Mouse (Mus musculus): ENCODE results near the gene Zfp410. TPM values are rescaled to one million over a fixed set of nuclear protein-coding genes. Genes with fewer than 3 reads are reported as not detected.

Zfp410 gene
- polyA plus RNA-seq, 1 experiment from 2014 or later: 62.5 TPM

DNA sequence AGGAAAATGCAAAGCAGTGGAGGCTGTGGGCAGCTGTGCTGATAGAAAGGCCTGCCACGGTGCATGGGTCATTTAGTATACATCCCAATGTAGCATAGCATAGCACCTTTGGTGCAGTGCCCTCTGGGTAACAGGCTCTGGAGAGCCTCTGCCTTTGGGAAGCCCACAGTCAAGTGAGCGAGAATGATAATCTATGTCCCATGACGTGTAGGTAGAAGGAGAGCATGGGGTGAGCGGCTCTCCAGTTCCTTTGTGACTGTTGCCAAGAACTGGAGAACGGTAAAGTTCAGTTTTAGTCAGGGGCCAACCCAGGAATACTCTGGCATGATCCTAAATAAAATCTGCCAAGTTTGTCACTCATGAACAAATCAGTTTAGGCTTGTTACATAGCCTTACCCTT, 55.0 kb downstream of the Zfp410 start:
- no peak overlapping the region for H3K9ac ChIP-seq

GRCm38 (mm10) chr12:84373831-84374481, 57.3 kb downstream of the Zfp410 start:
- Histone ChIP-seq H3K27me3 (ENCODE audit: control insufficient read depth, insufficient read depth, low read length) (no peaks in the 10 kb centered on the region), H3K4me2 (replicated peaks) (no peak overlapping the region), H3K36me3 (replicated peaks; ENCODE audit: control insufficient read depth, insufficient read depth) (peaks cover 79% of the 10 kb centered on the region), H3K9me3 (ENCODE audit: control insufficient read depth, low read length) (no peaks in the 10 kb centered on the region), H3K9ac (no peak overlapping the region), H3K27ac (no peak overlapping the region), H3K4me3 (replicated peaks; ENCODE audit: low read length) (no peak overlapping the region), H3K4me1 (replicated peaks; ENCODE audit: control insufficient read depth, insufficient read depth, low read length) (no peaks in the 10 kb centered on the region)
- DNase-seq (ENCODE audit: low spot score) (no peak), ATAC-seq (ENCODE audit: low FRiP score) (no peak)
- WGBS: 86% methylated on average over 6 of the region's 6 CpGs

More for the DNA sequence above, 55.0 kb downstream of the Zfp410 start:
- Histone ChIP-seq H3K27me3 (ENCODE audit: control insufficient read depth, insufficient read depth, low read length) (no peaks in the 10 kb centered on the region), H3K4me1 (replicated peaks; ENCODE audit: control insufficient read depth, insufficient read depth, low read length) (no peaks in the 10 kb centered on the region), H3K4me2 (replicated peaks) (no peak overlapping the region), H3K4me3 (replicated peaks; ENCODE audit: low read length) (no peak overlapping the region), H3K9me3 (ENCODE audit: control insufficient read depth, low read length) (no peaks in the 10 kb centered on the region), H3K36me3 (replicated peaks; ENCODE audit: control insufficient read depth, insufficient read depth) (peaks cover 90% of the 10 kb centered on the region), H3K27ac (no peak overlapping the region)
- DNase-seq (ENCODE audit: low spot score) (no peak), ATAC-seq (ENCODE audit: low FRiP score) (no peak)
- WGBS: 94% methylated on average over 5 of the region's 5 CpGs

DNA sequence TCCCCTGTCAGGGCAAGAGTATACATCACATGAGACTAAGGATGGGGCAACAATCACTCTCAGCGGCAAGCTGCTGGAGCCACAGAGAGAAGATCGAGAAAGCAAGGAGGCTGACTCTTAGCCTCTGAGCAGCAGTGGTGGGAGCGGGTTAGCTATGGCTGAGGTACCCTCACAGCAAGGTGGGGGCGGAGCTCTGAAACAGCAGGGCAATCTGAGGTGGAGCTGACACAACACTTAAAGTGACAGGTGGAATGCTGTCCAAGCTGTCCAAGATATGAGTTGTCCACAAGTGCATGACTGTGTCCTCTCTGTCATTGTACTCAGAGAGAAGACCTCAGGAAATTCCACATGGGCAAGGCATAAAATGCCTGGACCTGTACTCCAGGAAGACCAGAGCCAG, 65.7 kb downstream of the Zfp410 start:
- Histone ChIP-seq H3K9ac (no peak overlapping the region), H3K27me3 (ENCODE audit: control insufficient read depth, insufficient read depth, low read length) (no peaks in the 10 kb centered on the region), H3K4me2 (replicated peaks) (no peak overlapping the region), H3K36me3 (replicated peaks; ENCODE audit: control insufficient read depth, insufficient read depth) (peaks cover 12% of the 10 kb centered on the region), H3K27ac (no peak overlapping the region), H3K4me3 (replicated peaks; ENCODE audit: low read length) (no peak overlapping the region), H3K9me3 (ENCODE audit: control insufficient read depth, low read length) (no peaks in the 10 kb centered on the region), H3K4me1 (replicated peaks; ENCODE audit: control insufficient read depth, insufficient read depth, low read length) (no peaks in the 10 kb centered on the region)
- WGBS: 90% methylated on average over 4 of the region's 4 CpGs
- ATAC-seq (ENCODE audit: low FRiP score) (no peak), DNase-seq (ENCODE audit: low spot score) (no peak)

DNA sequence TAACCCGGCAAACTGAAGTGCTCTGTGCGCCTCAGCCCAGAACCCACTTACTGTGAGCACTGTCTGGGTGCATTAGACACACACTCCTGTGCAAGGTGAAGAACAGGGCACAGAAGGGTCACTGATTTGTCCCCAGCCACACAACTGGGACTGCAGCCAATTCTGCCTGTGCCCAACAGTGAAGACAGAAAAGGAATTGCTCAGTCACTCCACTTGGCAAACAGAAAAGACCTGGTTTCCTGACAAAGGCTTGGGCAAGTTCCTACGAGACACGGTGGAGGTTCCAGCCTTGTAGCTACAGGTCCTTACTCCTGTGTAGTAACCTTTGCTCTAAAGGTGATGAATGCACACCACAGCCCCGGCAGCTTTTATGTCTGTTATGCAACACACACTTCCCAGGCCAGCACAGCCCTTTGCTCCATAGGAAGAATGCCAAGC, 68.0 kb downstream of the Zfp410 start:
- no peaks in the 10 kb centered on the region for H3K27me3 ChIP-seq (ENCODE audit: control insufficient read depth, insufficient read depth, low read length)
- no peak overlapping the region for H3K4me3 ChIP-seq (replicated peaks; ENCODE audit: low read length)
- no peak overlapping the region for H3K4me2 ChIP-seq (replicated peaks)
- 70% methylated on average over 5 of the region's 5 CpGs for WGBS
- no peak for DNase-seq (ENCODE audit: low spot score)
- H3K36me3 ChIP-seq (replicated peaks; ENCODE audit: control insufficient read depth, insufficient read depth): peaks cover 8% of the 10 kb centered on the region; the same call in 1 of the 2 replicates
- H3K9me3 ChIP-seq (ENCODE audit: control insufficient read depth, low read length): no peaks in the 10 kb centered on the region
- ATAC-seq (ENCODE audit: low FRiP score): no peak
- H3K4me1 ChIP-seq (replicated peaks; ENCODE audit: control insufficient read depth, insufficient read depth, low read length): no peaks in the 10 kb centered on the region
- H3K27ac ChIP-seq: no peak overlapping the region
- no peak overlapping the region for H3K9ac ChIP-seq

DNA sequence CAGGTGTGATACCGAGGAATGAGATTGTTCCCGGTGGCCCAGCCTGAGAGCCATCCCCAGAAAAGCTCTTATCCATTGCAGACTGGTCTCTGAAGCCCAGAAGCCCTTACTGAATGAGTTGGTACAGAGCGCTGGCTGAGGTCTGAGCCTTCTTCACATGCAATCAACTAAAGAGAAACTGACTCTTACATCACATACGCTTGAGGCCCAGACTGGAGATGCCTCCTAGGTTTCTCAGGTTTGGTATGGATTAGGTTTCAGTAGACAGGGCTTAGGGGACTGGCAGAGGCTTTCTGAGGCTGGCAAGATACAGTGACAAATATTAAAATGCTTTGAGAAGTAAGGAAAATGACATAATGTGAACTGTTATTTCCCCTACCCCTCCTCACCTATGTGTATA, 68.8 kb downstream of the Zfp410 start:
- WGBS: 97% methylated on average over 4 of the region's 4 CpGs
- no peaks in the 10 kb centered on the region for H3K27me3 ChIP-seq (ENCODE audit: control insufficient read depth, insufficient read depth, low read length)
- DNase-seq (ENCODE audit: low spot score): no peak
- H3K36me3 ChIP-seq (replicated peaks; ENCODE audit: control insufficient read depth, insufficient read depth): peaks cover 8% of the 10 kb centered on the region; the same call in 1 of the 2 replicates
- H3K4me1 ChIP-seq (replicated peaks; ENCODE audit: control insufficient read depth, insufficient read depth, low read length): no peaks in the 10 kb centered on the region
- no peaks in the 10 kb centered on the region for H3K9me3 ChIP-seq (ENCODE audit: control insufficient read depth, low read length)
- no peak overlapping the region for H3K9ac ChIP-seq
- H3K4me2 ChIP-seq (replicated peaks): no peak overlapping the region
- H3K27ac ChIP-seq: no peak overlapping the region
- no peak overlapping the region for H3K4me3 ChIP-seq (replicated peaks; ENCODE audit: low read length)
- no peak for ATAC-seq (ENCODE audit: low FRiP score)

- Histone ChIP-seq H3K27me3 (ENCODE audit: control insufficient read depth, insufficient read depth, low read length) (no peaks in the 10 kb centered on the region), H3K4me2 (replicated peaks) (no peak overlapping the region), H3K27ac (no peak overlapping the region), H3K4me3 (replicated peaks; ENCODE audit: low read length) (no peak overlapping the region), H3K9me3 (ENCODE audit: control insufficient read depth, low read length) (no peaks in the 10 kb centered on the region), H3K4me1 (replicated peaks; ENCODE audit: control insufficient read depth, insufficient read depth, low read length) (no peaks in the 10 kb centered on the region), H3K36me3 (replicated peaks; ENCODE audit: control insufficient read depth, insufficient read depth) (peaks cover 8% of the 10 kb centered on the region; the same call in 1 of the 2 replicates), H3K9ac (no peak overlapping the region)
- 85% methylated on average over 8 of the region's 8 CpGs for WGBS
- DNase-seq (ENCODE audit: low spot score) (no peak), ATAC-seq (ENCODE audit: low FRiP score) (no peak)
Measured at GRCm38 (mm10) chr12:84388097-84388496, 71.4 kb downstream of the Zfp410 start.

DNA sequence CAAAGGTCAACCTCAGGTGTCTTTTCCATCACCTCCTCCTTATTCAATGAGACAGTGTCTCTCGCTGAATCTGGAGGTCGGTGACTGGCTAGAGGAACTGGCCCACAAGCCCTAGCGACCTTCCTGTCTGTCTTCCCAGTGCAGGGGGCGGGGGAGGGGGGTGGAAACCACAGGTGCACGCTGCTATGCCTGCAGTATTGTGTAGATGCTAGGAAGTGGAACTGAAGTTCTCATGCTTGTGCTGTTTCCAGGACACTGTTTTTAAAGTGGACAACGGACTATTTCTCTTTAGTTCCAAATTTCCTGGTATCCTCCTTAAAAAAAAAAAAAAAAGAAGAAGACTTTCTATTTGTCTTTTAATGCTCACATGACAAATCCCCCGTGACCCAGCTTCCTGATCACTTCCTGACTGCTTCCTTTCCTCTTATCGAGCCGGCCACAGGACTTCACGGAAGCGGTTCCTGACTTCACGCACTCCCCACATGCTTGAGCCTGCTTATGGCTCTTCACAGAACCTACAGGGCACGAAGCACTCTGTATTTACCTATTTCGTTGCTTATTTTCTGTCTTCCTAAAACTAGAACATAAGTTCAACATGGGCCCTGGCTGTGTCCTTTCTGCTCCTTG, 72.2 kb downstream of the Zfp410 start:
- Histone ChIP-seq H3K27ac (no peak overlapping the region), H3K4me2 (replicated peaks) (no peak overlapping the region), H3K27me3 (ENCODE audit: control insufficient read depth, insufficient read depth, low read length) (no peaks in the 10 kb centered on the region), H3K4me1 (replicated peaks; ENCODE audit: control insufficient read depth, insufficient read depth, low read length) (no peaks in the 10 kb centered on the region), H3K9ac (no peak overlapping the region), H3K36me3 (replicated peaks; ENCODE audit: control insufficient read depth, insufficient read depth) (peaks cover 8% of the 10 kb centered on the region; the same call in 1 of the 2 replicates), H3K9me3 (ENCODE audit: control insufficient read depth, low read length) (no peaks in the 10 kb centered on the region), H3K4me3 (replicated peaks; ENCODE audit: low read length) (no peak overlapping the region)
- ATAC-seq (ENCODE audit: low FRiP score) (no peak), DNase-seq (ENCODE audit: low spot score) (no peak)
- 77% methylated on average over 14 of the region's 14 CpGs for WGBS

GRCm38 (mm10) chr12:84390336-84390735, 73.7 kb downstream of the Zfp410 start:
- no peak for ATAC-seq (ENCODE audit: low FRiP score)

DNA sequence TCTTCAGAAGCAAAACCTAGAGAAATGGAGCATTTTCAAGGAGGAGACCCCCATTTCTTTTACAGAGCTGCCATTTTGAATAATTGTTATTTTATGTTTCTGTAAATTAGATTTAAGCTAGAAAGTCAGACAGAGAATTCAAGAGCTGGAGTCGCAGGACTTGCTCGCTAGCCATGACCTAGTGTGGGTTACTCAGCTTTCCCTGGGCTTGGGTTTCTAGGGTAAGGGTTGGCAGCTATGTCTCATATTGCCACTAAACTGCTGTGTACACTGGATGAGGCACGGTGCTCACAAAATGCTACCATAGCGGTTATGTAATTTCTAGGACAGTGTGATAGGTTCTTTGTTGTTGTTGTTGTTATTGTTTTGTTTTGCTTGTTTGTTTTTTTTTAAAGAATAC, 76.0 kb downstream of the Zfp410 start:
- H3K9ac ChIP-seq: no peak overlapping the region
- no peak overlapping the region for H3K27ac ChIP-seq
- H3K9me3 ChIP-seq (ENCODE audit: control insufficient read depth, low read length): no peaks in the 10 kb centered on the region
- no peak overlapping the region for H3K4me3 ChIP-seq (replicated peaks; ENCODE audit: low read length)
- H3K4me2 ChIP-seq (replicated peaks): no peak overlapping the region
- 0 out of 2 replicates have a peak, but pooled peaks cover 7% of the 10 kb centered on the region for H3K36me3 ChIP-seq (replicated peaks; ENCODE audit: control insufficient read depth, insufficient read depth)
- H3K4me1 ChIP-seq (replicated peaks; ENCODE audit: control insufficient read depth, insufficient read depth, low read length): no peaks in the 10 kb centered on the region
- H3K27me3 ChIP-seq (ENCODE audit: control insufficient read depth, insufficient read depth, low read length): no peaks in the 10 kb centered on the region
- ATAC-seq (ENCODE audit: low FRiP score) (no peak), DNase-seq (ENCODE audit: low spot score) (no peak)
- 96% methylated on average over 4 of the region's 4 CpGs for WGBS

More at GRCm38 (mm10) chr12:84390336-84390735, 73.7 kb downstream of the Zfp410 start:
- Histone ChIP-seq H3K9me3 (ENCODE audit: control insufficient read depth, low read length) (no peaks in the 10 kb centered on the region), H3K27ac (no peak overlapping the region), H3K4me1 (replicated peaks; ENCODE audit: control insufficient read depth, insufficient read depth, low read length) (no peaks in the 10 kb centered on the region), H3K4me3 (replicated peaks; ENCODE audit: low read length) (no peak overlapping the region), H3K9ac (no peak overlapping the region), H3K27me3 (ENCODE audit: control insufficient read depth, insufficient read depth, low read length) (no peaks in the 10 kb centered on the region), H3K4me2 (replicated peaks) (no peak overlapping the region), H3K36me3 (replicated peaks; ENCODE audit: control insufficient read depth, insufficient read depth) (0 out of 2 replicates have a peak, but pooled peaks cover 11% of the 10 kb centered on the region)
- no peak for DNase-seq (ENCODE audit: low spot score)
- 93% methylated on average over 6 of the region's 6 CpGs for WGBS

Data from hindbrain, embryonic 14.5 days (tissue).